In genomic region chr12:29981722-29982293, GRCm38 (mm10) we compare ENCODE assay signal across 20 mouse cellular contexts. TPM values are rescaled to one million over a fixed set of nuclear protein-coding genes. Genes with fewer than 3 reads are reported as not detected.
"Had no signal": no experiment of that assay in that cellular context is flagged by ENCODE, and none has a peak within 500 bp of the region (broad histone marks: within the 10 kb centered on the region; RNA-seq: fewer than 3 reads in every experiment).

No protein-coding gene starts in this region.

- H3K9ac ChIP-seq: limb, embryonic 12.5 days; limb, embryonic 15.5 days; liver, embryonic 14.5 days; liver, postnatal 0 days; lung, embryonic 14.5 days; midbrain, embryonic 12.5 days; midbrain, embryonic 15.5 days; neural tube, embryonic 12.5 days; neural tube, embryonic 15.5 days; stomach, embryonic 15.5 days had no signal

- H3K9me3 ChIP-seq: limb, embryonic 12.5 days; limb, embryonic 15.5 days; midbrain, embryonic 12.5 days; midbrain, embryonic 15.5 days; neural tube, embryonic 12.5 days; neural tube, embryonic 15.5 days; stomach, embryonic 15.5 days had no signal

- H3K4me3 ChIP-seq: limb, embryonic 12.5 days; limb, embryonic 15.5 days; midbrain, embryonic 12.5 days; midbrain, embryonic 15.5 days; neural tube, embryonic 12.5 days; neural tube, embryonic 15.5 days; stomach, embryonic 15.5 days had no signal

- H3K4me1 ChIP-seq: limb, embryonic 15.5 days; midbrain, embryonic 12.5 days; neural tube, embryonic 12.5 days; neural tube, embryonic 15.5 days; stomach, embryonic 15.5 days had no signal

- ATAC-seq: liver, postnatal 0 days; lung, postnatal 0 days; midbrain, embryonic 15.5 days had no signal

- H3K27me3 ChIP-seq: limb, embryonic 12.5 days; limb, embryonic 15.5 days; midbrain, embryonic 12.5 days; midbrain, embryonic 15.5 days; neural tube, embryonic 12.5 days; neural tube, embryonic 15.5 days; stomach, embryonic 15.5 days had no signal

- DNase-seq: kidney, postnatal 14 days; kidney, postnatal 4 days; left cerebral cortex, postnatal 4 days; liver, postnatal 0 days; lung, embryonic 14.5 days; right cerebral cortex, postnatal 25 days; spleen, adult 18-20 months; thymus, postnatal 25 days had no signal

- H3K27ac ChIP-seq: limb, embryonic 12.5 days; limb, embryonic 15.5 days; liver, embryonic 14.5 days; macrophage; midbrain, embryonic 12.5 days; midbrain, embryonic 15.5 days; neural tube, embryonic 12.5 days; neural tube, embryonic 15.5 days; stomach, embryonic 15.5 days had no signal

- H3K4me2 ChIP-seq: limb, embryonic 12.5 days; limb, embryonic 15.5 days; liver, embryonic 11.5 days; lung, embryonic 14.5 days; midbrain, embryonic 12.5 days; midbrain, embryonic 15.5 days; neural tube, embryonic 12.5 days; neural tube, embryonic 15.5 days; stomach, embryonic 15.5 days had no signal

RNA-seq across cellular contexts. Expression of gene Pxdn, which starts 44.4 kb away (rescaled TPM):
- total RNA-seq: megakaryocyte, adult 5-6 weeks had no signal
- polyA plus RNA-seq: macrophage had no signal
